Mouse (Mus musculus): ENCODE data around the gene Ttll1. TPM values are rescaled to one million over a fixed set of nuclear protein-coding genes. Genes with fewer than 3 reads are reported as not detected.

Ttll1 gene
- polyA plus RNA-seq, 1 experiment from 2014 or later, result 23.8 TPM

- no peak overlapping the region for H3K4me2 ChIP-seq (replicated peaks)
- no peaks in the 10 kb centered on the region for H3K27me3 ChIP-seq
- no peak overlapping the region for H3K9ac ChIP-seq
- no peak overlapping the region for H3K4me3 ChIP-seq (replicated peaks)
- no peak overlapping the region for H3K27ac ChIP-seq (replicated peaks)
- H3K36me3 ChIP-seq, result no peaks in the 10 kb centered on the region
- peaks cover 32% of the 10 kb centered on the region for H3K4me1 ChIP-seq
- ATAC-seq (ENCODE audit: insufficient number of reproducible peaks, low FRiP score, low TSS enrichment, low read depth), result no peak
- 78% methylated on average over 8 of the region's 8 CpGs for WGBS
- H3K9me3 ChIP-seq (replicated peaks), result no peaks in the 10 kb centered on the region
Measured at GRCm38 (mm10) chr15:83435324-83436090, 75.2 kb downstream of the Ttll1 start.

GRCm38 (mm10) chr15:83434692-83435091 is 76.0 kb downstream of the Ttll1 start:
- no peak for ATAC-seq (ENCODE audit: insufficient number of reproducible peaks, low FRiP score, low TSS enrichment, low read depth)
- Histone ChIP-seq H3K4me2 (replicated peaks) (no peak overlapping the region), H3K4me3 (replicated peaks) (no peak overlapping the region), H3K27ac (replicated peaks) (no peak overlapping the region), H3K36me3 (no peaks in the 10 kb centered on the region), H3K27me3 (no peaks in the 10 kb centered on the region), H3K9ac (no peak overlapping the region), H3K4me1 (peaks cover 36% of the 10 kb centered on the region), H3K9me3 (replicated peaks) (no peaks in the 10 kb centered on the region)
- WGBS, result 71% methylated on average over 4 of the region's 4 CpGs

Small RNA genes within 50 kb of the gene (microRNA-seq; reads per million reads assigned to microRNA genes)
- gene Gm24575 (ENCODE audit: borderline number of aligned reads), result not detected

Other genes with a start within 250 kb of the Ttll1 start
- 51.1 and 54.1 TPM in 2 replicates for gene Arfgap3, start 160.6 kb downstream of the Ttll1 start, polyA plus RNA-seq (2015; fragmentation: Nextera tagmentation; extraction: Ambion mirVana)
- gene Pacsin2, start 46.3 kb downstream of the Ttll1 start, polyA plus RNA-seq (2015; fragmentation: Nextera tagmentation; extraction: Ambion mirVana), result 66.8 and 67.1 TPM in 2 replicates
- 3.9 and 5.5 TPM in 2 replicates for gene Bik, start 16.0 kb upstream of the Ttll1 start, polyA plus RNA-seq (2015; fragmentation: Nextera tagmentation; extraction: Ambion mirVana)
- gene Tspo, start 52.7 kb upstream of the Ttll1 start, polyA plus RNA-seq (2015; fragmentation: Nextera tagmentation; extraction: Ambion mirVana), result 66.7 and 71.7 TPM in 2 replicates
- 34.9 and 38.1 TPM in 2 replicates for gene Mcat, start 52.9 kb upstream of the Ttll1 start, polyA plus RNA-seq (2015; fragmentation: Nextera tagmentation; extraction: Ambion mirVana)
- 33.5 and 35.4 TPM in 2 replicates for gene Ttll12, start 84.3 kb upstream of the Ttll1 start, polyA plus RNA-seq (2015; fragmentation: Nextera tagmentation; extraction: Ambion mirVana)
- gene Scube1, start 214.1 kb upstream of the Ttll1 start, polyA plus RNA-seq (2015; fragmentation: Nextera tagmentation; extraction: Ambion mirVana), result 11.1 and 14.5 TPM in 2 replicates

All from embryonic facial prominence, embryonic 15.5 days (tissue).